Mouse (Mus musculus) CH12.LX (cell line): ENCODE measurements around the gene Fbxw4.

Source experiments
- CTCF ChIP-seq, 2 experiments: IDR thresholded peaks in 1 of 2; conservative IDR thresholded peaks in 1 of 2; 2 replicates each; pipeline ENCODE4 v1.5.1; 2011 to 2012; ENCODE audit warnings: low read depth in 2 of 2, low read length in 2 of 2, improper control_type of control experiment in 1 of 2, inconsistent platforms in 1 of 2, mild to moderate bottlenecking in 1 of 2, moderate library complexity in 1 of 2
- NELFE ChIP-seq: IDR thresholded peaks from 2 replicates; pipeline ENCODE4 v1.6.1; 2011; ENCODE audit warnings: low read depth, low read length, improper control_type of control experiment
- RCOR1 ChIP-seq: conservative IDR thresholded peaks from 2 replicates; pipeline ENCODE4 v1.6.1; 2012; ENCODE audit warnings: low read depth, mild to moderate bottlenecking, inconsistent platforms, low read length, improper control_type of control experiment
- UBTF ChIP-seq: IDR thresholded peaks from 2 replicates; pipeline ENCODE4 v1.6.1; 2012; ENCODE audit warnings: low read depth, mild to moderate bottlenecking, inconsistent platforms, low read length, improper control_type of control experiment, moderate library complexity

DNA sequence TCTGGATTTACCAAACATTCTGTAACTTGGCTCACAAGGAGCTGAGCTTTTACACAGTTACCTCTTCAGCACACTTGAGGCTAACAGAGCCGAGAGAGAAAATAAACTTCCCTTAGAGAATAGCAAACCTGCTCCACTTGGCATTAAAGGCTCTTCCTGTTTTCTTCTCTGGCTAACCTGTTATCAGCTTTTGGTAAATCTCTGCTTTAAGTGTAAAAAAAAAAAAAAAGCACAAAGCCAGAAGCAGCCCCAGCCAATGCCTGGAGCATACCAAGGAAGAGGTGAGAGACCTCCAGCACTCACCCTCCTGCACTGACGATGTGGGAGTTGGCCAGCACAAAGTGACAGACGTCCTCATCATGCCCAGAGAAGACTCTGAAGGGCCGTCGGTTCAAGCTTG lies 24.2 kb downstream of the Fbxw4 start:
- no peak for TF ChIP-seq UBTF
- no peak for TF ChIP-seq RCOR1
- no peak for TF ChIP-seq NELFE
- TF ChIP-seq CTCF (conservative IDR thresholded peaks at IDR 0.05 in 1 of 2, IDR thresholded peaks at IDR 0.05 in 1 of 2; ENCODE audit: low read depth in 2 of 2, low read length in 2 of 2), result no peak
